Mouse (Mus musculus) liver, embryonic 13.5 days (tissue): ENCODE measurements around the gene Lypd6b. TPM values are rescaled to one million over a fixed set of nuclear protein-coding genes. Genes with fewer than 3 reads are reported as not detected.
A peak's percentile ranks its signal among the peaks of the same experiment; 100 is the strongest.

Experiments used
- ATAC-seq: fragments of 200-750 bp; cut with Nextera tagmentation; 2 replicates; pipeline ENCODE4 v1.8.0; 2017; ENCODE audit warnings: low read depth, mild to moderate bottlenecking, moderate number of reproducible peaks, moderate library complexity
- DNase-seq: peaks from one replicate; pipeline ENCODE4 v3.0.0; 2022
- H3K27ac ChIP-seq: fragments of 300-500 bp; sonication (generic); 2 replicates; pipeline ENCODE4 v1.5.1; 2015; ENCODE audit warnings: moderate library complexity, mild to moderate bottlenecking, inconsistent platforms
- H3K27me3 ChIP-seq: fragments of 300-500 bp; sonication (generic); 2 replicates; pipeline ENCODE4 v1.6.1; 2015; ENCODE audit warnings: mild to moderate bottlenecking, inconsistent platforms
- H3K36me3 ChIP-seq: fragments of 300-500 bp; sonication (generic); 2 replicates; pipeline ENCODE4 v1.6.1; 2015; ENCODE audit warnings: mild to moderate bottlenecking, inconsistent platforms
- H3K4me1 ChIP-seq: fragments of 300-500 bp; sonication (generic); replicated peaks from 2 replicates; pipeline ENCODE4 v1.6.1; 2015; ENCODE audit warnings: inconsistent platforms
- H3K4me2 ChIP-seq: fragments of 300-500 bp; sonication (generic); 2 replicates; pipeline ENCODE4 v1.6.1; 2015; ENCODE audit warnings: inconsistent platforms, mild to moderate bottlenecking, moderate library complexity
- H3K4me3 ChIP-seq: fragments of 300-500 bp; sonication (generic); replicated peaks from 2 replicates; pipeline ENCODE4 v1.5.1; 2015; ENCODE audit warnings: mild to moderate bottlenecking, inconsistent platforms
- H3K9ac ChIP-seq: fragments of 300-500 bp; sonication (generic); 2 replicates; pipeline ENCODE4 v1.6.1; 2015; ENCODE audit warnings: mild to moderate bottlenecking, inconsistent platforms
- H3K9me3 ChIP-seq: fragments of 300-500 bp; sonication (generic); replicated peaks from 2 replicates; pipeline ENCODE4 v1.6.1; 2016; ENCODE audit warnings: inconsistent platforms
- WGBS: fragments of 180-500 bp; shearing (Covaris S2); methylation state at CpG from one replicate; pipeline ENCODE4 v1.1.7; 2015; ENCODE audit not compliant: insufficient replicate concordance; 5-methylcytosine and 5-hydroxymethylcytosine counted together
- polyA plus RNA-seq: library from polyadenylated mRNA; unstranded; fragments of >200 nt; fragmentation: Nextera tagmentation; extraction: Ambion mirVana; gene quantifications from 2 replicates; pipeline ENCODE4 v1.2.1, GENCODE M21; 2015

The Lypd6b gene
- polyA plus RNA-seq, 1 experiment from 2014 or later = not detected

DNA sequence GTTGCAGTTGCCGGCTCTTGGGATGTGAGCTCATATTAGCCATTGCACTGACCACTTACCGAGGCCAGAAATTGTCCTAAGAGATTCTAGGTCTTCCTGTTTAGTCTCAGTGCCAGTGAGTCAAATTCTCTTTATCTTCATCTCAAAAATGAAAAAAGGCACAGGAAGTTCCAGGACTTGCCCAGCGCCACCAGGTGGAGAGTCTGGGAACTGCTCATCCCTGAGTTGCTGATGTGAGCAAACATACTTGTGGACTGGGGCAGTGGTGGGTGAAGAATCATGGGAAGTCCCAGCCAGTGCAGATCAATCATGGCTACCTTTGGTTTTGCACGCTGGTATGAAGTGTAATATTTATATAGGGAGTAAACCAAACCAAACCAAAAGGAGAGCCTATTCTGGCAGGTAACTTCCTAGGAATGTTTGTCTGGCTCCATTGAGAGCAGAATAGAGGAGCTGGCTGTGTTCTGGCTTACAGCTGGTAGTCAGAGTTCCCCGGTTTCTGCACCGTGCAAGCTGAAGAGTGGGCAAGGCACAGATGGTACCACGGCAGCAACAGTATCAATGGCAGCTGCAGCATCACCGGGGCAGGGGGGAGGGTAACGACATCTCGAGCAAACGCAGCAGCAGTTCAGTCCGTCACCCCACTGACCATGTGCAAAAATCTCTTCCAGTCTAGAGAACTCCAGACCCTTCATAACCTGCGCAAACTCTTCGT lies 38.7 kb upstream of the Lypd6b start:
- no peak overlapping the region for H3K4me2 ChIP-seq
- 63% methylated on average over 14 of the region's 14 CpGs for WGBS
- H3K4me3 ChIP-seq = no peak overlapping the region
- H3K27me3 ChIP-seq = no peaks in the 10 kb centered on the region
- H3K27ac ChIP-seq = no peak overlapping the region
- no peak overlapping the region for H3K9ac ChIP-seq
- H3K36me3 ChIP-seq = no peaks in the 10 kb centered on the region
- no peaks in the 10 kb centered on the region for H3K9me3 ChIP-seq
- no peaks in the 10 kb centered on the region for H3K4me1 ChIP-seq
- ATAC-seq (no peak), DNase-seq (no peak)

DNA sequence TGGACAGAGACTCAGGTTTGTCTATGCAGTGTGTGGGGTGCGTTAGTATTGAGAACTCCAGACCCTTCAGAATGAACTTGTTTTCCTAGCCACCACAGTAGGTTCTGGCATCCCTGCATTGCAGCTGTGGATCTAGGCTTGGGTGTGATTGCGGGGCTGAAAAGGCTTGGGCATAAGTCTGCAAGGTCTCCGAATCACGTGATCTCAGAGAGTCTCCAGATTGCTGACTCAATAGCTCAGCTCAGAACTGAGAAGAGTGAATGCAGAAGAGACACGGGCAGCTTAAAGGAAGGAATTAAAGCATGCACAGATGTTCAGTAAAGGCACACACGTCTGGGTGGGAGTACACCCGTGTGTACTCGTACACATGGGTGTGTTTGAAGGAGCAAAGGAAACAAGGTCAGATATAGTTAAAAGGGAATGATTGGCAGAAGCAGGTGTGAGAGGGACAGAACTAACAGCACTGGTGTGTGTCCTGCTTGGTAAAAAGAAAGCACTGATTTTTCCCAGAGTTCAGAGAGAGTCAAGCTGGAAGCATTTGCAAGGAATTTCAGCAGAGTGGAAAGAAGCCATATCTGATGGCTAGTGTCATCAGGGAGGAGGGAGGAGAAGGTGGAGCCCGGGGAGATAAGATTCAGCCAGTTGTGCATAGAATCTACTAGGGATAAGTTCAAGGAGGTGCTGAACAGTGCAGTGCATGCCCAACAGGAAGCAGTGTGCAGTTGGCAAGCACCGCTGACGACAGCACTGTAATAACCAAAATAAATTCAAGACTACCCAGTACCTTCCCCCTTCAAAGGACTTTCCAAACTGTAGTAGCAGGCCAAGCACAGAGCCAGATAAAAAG lies 37.5 kb upstream of the Lypd6b start:
- Histone ChIP-seq H3K36me3 (no peaks in the 10 kb centered on the region), H3K4me1 (no peaks in the 10 kb centered on the region), H3K4me2 (no peak overlapping the region), H3K9ac (no peak overlapping the region), H3K27me3 (no peaks in the 10 kb centered on the region), H3K4me3 (no peak overlapping the region), H3K27ac (no peak overlapping the region), H3K9me3 (no peaks in the 10 kb centered on the region)
- DNase-seq (no peak), ATAC-seq (no peak)
- 58% methylated on average over 11 of the region's 11 CpGs for WGBS

DNA sequence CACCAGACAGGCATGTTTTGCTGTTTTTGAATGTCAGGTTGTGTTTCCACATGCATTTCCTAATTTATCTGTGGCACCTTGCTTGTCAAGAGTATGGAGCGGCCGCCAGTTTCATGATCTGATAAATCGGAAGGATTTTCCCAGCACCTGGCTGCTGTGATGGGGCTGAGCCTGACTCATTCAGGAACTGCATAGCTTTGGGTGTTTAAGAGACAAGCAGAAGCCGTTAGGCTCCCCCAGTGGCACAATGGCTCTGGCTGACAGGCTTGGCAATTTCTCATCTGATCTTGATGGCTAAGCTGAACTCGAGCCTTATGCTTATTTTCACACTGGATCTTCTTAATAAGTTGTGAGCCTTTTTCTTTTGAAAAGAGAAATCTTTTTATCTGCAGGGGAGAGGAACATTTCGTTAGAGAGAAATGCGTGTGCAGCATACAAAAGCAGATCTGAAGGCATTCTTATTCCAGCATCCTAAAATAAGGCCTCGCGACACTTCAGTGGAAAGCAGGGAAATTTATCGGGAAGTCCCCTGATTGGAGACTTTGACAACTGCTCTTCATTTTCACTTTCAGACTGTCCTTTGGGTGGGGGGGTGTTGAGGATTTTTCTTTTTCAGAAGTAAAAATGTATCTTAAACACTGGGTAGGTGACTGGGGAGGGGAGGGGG lies 35.8 kb upstream of the Lypd6b start:
- H3K4me3 ChIP-seq = no peak overlapping the region
- no peaks in the 10 kb centered on the region for H3K36me3 ChIP-seq
- no peak overlapping the region for H3K4me2 ChIP-seq
- H3K27ac ChIP-seq = no peak overlapping the region
- 72% methylated on average over 10 of the region's 10 CpGs for WGBS
- no peaks in the 10 kb centered on the region for H3K9me3 ChIP-seq
- DNase-seq (no peak), ATAC-seq (no peak)
- H3K27me3 ChIP-seq = no peaks in the 10 kb centered on the region
- no peaks in the 10 kb centered on the region for H3K4me1 ChIP-seq
- no peak overlapping the region for H3K9ac ChIP-seq

DNA sequence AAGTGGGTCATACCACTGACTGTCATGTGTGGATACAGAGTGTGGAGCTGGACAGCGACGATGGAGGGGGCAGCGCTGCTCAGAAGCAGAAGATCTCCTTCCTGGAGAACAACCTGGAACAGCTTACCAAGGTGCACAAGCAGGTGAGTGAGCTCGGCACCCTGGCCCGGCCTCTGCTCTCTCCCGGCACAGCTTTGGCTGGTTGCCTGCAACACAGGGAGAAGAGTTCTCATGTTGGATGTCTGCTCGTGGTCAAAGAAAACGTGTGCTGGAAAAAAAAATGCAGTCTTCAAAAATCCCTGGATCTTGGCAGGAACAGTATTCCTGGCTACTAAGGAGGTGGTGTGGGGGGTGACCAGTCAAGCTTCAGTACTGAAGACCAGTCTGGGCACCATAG lies 35.3 kb upstream of the Lypd6b start:
- WGBS = 68% methylated on average over 8 of the region's 8 CpGs
- ATAC-seq (no peak), DNase-seq (no peak)
- H3K9me3 ChIP-seq = no peaks in the 10 kb centered on the region
- no peak overlapping the region for H3K27ac ChIP-seq
- H3K4me3 ChIP-seq = no peak overlapping the region
- no peaks in the 10 kb centered on the region for H3K27me3 ChIP-seq
- H3K4me2 ChIP-seq = no peak overlapping the region
- H3K9ac ChIP-seq = no peak overlapping the region
- H3K36me3 ChIP-seq = no peaks in the 10 kb centered on the region
- H3K4me1 ChIP-seq = no peaks in the 10 kb centered on the region

DNA sequence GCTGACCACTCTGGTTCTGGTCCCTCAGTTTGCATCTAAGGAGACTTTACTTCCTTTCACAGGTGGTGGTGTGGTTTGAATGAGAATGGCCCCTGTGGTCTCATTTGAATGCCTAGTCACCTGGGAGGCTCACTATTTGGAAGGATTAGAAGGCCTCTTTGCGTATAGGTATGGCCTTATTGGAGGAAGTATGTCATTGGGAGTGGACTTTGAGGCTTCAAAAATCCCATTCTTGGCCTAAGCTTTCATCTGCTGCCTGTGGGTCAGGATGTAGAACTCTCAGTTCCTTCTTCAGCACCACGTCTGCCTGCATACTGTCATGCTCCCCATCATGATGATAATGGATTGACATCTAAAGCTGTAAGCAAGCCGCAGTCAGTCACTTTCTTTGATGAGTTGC lies 34.4 kb upstream of the Lypd6b start:
- no peak overlapping the region for H3K9ac ChIP-seq
- H3K27ac ChIP-seq = no peak overlapping the region
- no peak overlapping the region for H3K4me2 ChIP-seq
- ATAC-seq (no peak), DNase-seq (no peak)
- WGBS = 65% methylated on average over 3 of the region's 3 CpGs
- H3K36me3 ChIP-seq = no peaks in the 10 kb centered on the region
- no peaks in the 10 kb centered on the region for H3K4me1 ChIP-seq
- H3K9me3 ChIP-seq = no peaks in the 10 kb centered on the region
- H3K4me3 ChIP-seq = no peak overlapping the region
- H3K27me3 ChIP-seq = no peaks in the 10 kb centered on the region

DNA sequence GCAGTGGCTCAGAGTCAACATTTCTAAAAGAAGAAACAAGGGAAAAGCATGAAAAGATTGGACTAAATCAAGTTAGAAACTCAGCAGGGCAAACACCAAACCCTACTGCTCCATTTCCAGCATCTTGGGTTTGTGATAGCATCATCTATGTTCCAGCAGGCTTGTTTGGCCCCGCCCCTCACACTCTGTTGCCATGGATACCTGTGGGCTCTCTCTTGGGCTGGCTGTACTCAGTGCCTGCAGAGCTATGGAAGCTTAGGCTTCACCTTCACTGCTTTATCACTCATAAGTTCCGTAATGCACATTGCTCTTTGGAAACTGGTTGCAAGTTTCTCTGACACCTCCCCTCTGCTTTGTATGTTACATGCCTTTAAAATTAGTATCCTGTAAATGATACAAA lies 32.4 kb upstream of the Lypd6b start:
- Histone ChIP-seq H3K4me3 (no peak overlapping the region), H3K27me3 (no peaks in the 10 kb centered on the region), H3K4me2 (no peak overlapping the region), H3K9ac (no peak overlapping the region), H3K9me3 (no peaks in the 10 kb centered on the region), H3K27ac (no peak overlapping the region), H3K4me1 (no peaks in the 10 kb centered on the region), H3K36me3 (no peaks in the 10 kb centered on the region)
- 45% methylated on average over 2 of the region's 2 CpGs for WGBS
- no peak for DNase-seq
- no peak for ATAC-seq

DNA sequence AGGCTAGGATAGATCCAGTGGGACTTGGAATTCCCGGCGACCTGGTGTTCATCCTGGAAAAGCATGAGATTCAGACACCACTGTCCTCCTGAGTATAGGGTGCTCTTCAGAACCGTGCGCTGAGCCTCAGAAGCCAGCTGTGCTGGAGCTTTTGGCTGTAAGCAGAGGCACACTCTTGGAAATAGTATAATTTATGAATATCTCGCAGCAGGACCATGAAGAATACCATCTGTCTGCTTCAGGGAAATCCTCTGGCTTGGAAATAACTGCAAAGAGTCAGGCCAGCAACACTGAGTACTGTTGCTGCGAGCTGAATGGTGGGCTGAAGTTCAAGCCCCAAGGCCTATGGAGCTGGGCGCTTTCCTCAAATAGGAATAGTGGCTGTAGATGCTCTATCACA lies 29.9 kb upstream of the Lypd6b start:
- Histone ChIP-seq H3K36me3 (no peaks in the 10 kb centered on the region), H3K9me3 (no peaks in the 10 kb centered on the region), H3K27ac (no peak overlapping the region), H3K27me3 (no peaks in the 10 kb centered on the region), H3K9ac (no peak overlapping the region), H3K4me1 (no peaks in the 10 kb centered on the region), H3K4me2 (no peak overlapping the region), H3K4me3 (no peak overlapping the region)
- 67% methylated on average over 7 of the region's 7 CpGs for WGBS
- DNase-seq (no peak), ATAC-seq (no peak)

DNA sequence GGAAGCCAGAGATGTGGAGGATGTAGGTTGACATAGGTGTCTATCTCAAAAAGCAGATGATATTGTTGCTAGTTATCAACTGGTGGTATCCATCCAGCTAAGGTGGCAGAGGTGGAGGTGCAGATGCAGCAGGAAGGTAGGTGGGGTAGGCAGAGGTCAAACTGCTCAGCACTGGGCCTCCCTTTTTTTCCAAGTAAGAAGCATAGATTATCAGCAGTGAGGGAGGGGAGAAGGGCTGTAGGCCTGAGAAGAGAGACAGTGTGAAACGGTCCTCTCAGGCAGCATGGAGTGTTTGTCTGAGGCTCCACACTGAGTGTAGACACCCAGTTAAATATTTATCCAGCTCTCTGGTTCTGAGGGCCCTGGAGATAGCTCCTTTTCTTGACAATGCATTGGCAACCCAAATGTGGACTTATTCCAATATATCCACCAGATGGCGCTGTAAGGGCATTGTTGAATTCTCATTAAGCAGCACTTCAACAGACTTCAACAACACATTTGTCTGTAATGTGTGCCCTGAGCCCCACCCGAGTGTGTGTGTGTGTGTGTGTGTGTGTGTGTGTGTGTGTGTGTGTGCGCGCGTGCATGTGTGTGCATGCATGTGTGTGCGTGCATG lies 23.0 kb upstream of the Lypd6b start:
- H3K4me3 ChIP-seq = no peak overlapping the region
- peak; percentile 9 for DNase-seq
- no peak overlapping the region for H3K9ac ChIP-seq
- WGBS = 48% methylated on average over 7 of the region's 7 CpGs
- no peaks in the 10 kb centered on the region for H3K27me3 ChIP-seq
- H3K4me1 ChIP-seq = 0 out of 2 replicates have a peak, but pooled peaks cover 3% of the 10 kb centered on the region
- ATAC-seq = peak; percentile 54; the same call in 1 of the 2 replicates
- no peaks in the 10 kb centered on the region for H3K9me3 ChIP-seq
- no peaks in the 10 kb centered on the region for H3K36me3 ChIP-seq
- no peak overlapping the region for H3K4me2 ChIP-seq
- no peak overlapping the region for H3K27ac ChIP-seq

DNA sequence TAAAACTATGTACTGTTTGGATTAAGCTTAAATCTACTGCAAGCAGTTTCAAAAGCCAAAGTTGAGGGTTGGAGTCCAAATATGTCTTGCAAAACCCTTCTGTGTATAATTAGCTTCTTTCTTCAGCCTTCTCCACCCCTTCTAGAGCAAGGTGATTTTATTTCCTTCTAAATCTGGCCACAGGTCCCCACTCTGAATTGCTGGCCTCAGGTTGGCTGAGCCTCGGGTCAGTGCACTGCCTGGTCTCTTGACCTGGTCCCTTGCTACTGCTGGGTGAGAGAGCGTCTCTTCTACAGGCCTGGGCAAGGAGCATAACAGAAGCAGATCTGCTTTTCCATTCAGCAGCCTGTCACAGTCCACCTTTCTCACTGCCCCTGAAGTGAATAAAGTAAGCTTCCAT lies 18.6 kb upstream of the Lypd6b start:
- no peak overlapping the region for H3K27ac ChIP-seq
- ATAC-seq (no peak), DNase-seq (no peak)
- peaks cover 33% of the 10 kb centered on the region for H3K4me1 ChIP-seq
- H3K4me2 ChIP-seq = no peak overlapping the region
- no peak overlapping the region for H3K9ac ChIP-seq
- no peak overlapping the region for H3K4me3 ChIP-seq
- no peaks in the 10 kb centered on the region for H3K36me3 ChIP-seq
- 66% methylated on average over 2 of the region's 2 CpGs for WGBS
- H3K27me3 ChIP-seq = no peaks in the 10 kb centered on the region
- H3K9me3 ChIP-seq = no peaks in the 10 kb centered on the region

DNA sequence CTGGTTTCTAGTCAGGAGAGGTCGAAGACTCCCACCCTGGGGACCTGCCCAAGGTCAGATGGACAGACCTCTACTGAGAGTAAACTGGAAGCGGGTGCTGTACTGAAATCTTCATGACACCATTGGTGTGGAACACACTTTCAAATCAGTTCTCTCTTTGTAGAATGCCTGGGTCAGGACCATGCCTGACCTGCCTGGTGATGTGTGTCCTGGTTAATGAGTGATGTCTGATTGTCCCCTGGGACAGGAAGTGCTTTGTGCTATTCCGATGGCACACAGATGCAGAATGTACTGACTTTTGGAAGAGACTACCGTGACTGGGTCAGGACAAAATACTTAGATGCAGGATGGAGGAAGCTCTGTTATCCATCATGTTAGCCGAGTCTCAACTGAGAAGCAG lies 17.0 kb upstream of the Lypd6b start:
- no peak overlapping the region for H3K27ac ChIP-seq
- H3K4me2 ChIP-seq = no peak overlapping the region
- peaks cover 45% of the 10 kb centered on the region for H3K4me1 ChIP-seq
- ATAC-seq (no peak), DNase-seq (no peak)
- no peak overlapping the region for H3K9ac ChIP-seq
- no peaks in the 10 kb centered on the region for H3K9me3 ChIP-seq
- no peak overlapping the region for H3K4me3 ChIP-seq
- H3K36me3 ChIP-seq = no peaks in the 10 kb centered on the region
- WGBS = 70% methylated on average over 5 of the region's 5 CpGs
- no peaks in the 10 kb centered on the region for H3K27me3 ChIP-seq

DNA sequence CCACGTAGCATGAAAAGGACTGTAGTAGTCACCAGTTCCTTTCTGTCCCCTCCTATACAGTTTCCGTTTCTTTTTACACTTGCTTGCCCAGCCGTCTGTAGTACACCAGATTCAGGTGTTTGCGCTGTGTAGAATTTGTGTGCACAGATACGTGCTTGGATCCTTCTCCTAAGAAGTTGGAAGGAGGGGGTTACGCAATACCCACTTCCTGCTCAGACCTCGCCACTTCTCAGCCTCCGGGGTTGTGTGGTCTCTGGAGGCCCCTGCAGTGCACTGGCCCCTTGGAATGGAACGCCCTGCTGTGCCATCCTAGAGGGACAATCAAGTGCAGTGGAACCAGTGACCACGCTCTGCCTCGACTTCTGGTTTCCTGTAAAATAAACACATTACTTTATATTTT lies 16.3 kb upstream of the Lypd6b start:
- ATAC-seq (no peak), DNase-seq (no peak)
- 0 out of 2 replicates have a peak overlapping the region, but pooled peaks have one; percentile 28 for H3K4me2 ChIP-seq
- H3K27ac ChIP-seq = no peak overlapping the region
- no peaks in the 10 kb centered on the region for H3K9me3 ChIP-seq
- H3K9ac ChIP-seq = no peak overlapping the region
- no peaks in the 10 kb centered on the region for H3K27me3 ChIP-seq
- WGBS = 20% methylated on average over 11 of the region's 11 CpGs
- H3K36me3 ChIP-seq = no peaks in the 10 kb centered on the region
- H3K4me3 ChIP-seq = no peak overlapping the region
- peaks cover 49% of the 10 kb centered on the region for H3K4me1 ChIP-seq
